In the genomic region with DNA sequence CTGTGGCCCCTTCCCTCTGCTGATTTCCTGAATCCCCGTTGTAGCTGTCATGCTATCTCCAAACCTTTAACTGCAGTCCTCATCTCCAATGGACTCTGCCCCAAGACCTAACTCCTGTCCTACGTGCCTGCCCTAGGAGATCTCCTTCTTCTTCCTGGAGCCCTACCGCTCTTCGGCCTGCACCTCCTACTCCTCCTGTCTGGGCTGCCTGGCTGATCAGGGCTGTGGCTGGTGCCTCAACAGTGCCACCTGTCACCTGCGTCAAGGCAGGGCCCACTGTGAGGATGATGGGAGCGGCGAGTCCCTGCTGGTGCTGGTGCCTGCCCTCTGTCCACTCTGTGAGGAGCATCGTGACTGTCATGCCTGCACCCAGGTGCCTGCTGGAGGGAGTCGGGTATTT, we compare ENCODE assay signal across 38 mouse cellular contexts. TPM values are rescaled to one million over a fixed set of nuclear protein-coding genes. Genes with fewer than 3 reads are reported as not detected.
"Had no signal": no experiment of that assay in that cellular context is flagged by ENCODE, and none has a peak within 500 bp of the region (broad histone marks: within the 10 kb centered on the region; RNA-seq: fewer than 3 reads in every experiment).

No protein-coding gene starts in this region.

- H3K9me3 ChIP-seq: heart, embryonic 10.5 days; heart, embryonic 12.5 days; hindbrain, embryonic 12.5 days; hindbrain, embryonic 15.5 days; limb, embryonic 13.5 days; limb, embryonic 15.5 days; liver, embryonic 12.5 days had no signal

- H3K9ac ChIP-seq: forebrain, postnatal 0 days; heart, embryonic 12.5 days; hindbrain, embryonic 12.5 days; hindbrain, embryonic 15.5 days; limb, embryonic 13.5 days; limb, embryonic 15.5 days; liver, embryonic 12.5 days; liver, embryonic 14.5 days had no signal

- H3K4me3 ChIP-seq: heart, embryonic 10.5 days; heart, embryonic 12.5 days; hindbrain, embryonic 12.5 days; hindbrain, embryonic 15.5 days; layer of hippocampus, adult 2 months; left cerebral cortex, adult 2 months; limb, embryonic 13.5 days; limb, embryonic 15.5 days; liver, embryonic 12.5 days had no signal

- H3K27ac ChIP-seq: heart, embryonic 10.5 days; hindbrain, embryonic 12.5 days; hindbrain, embryonic 15.5 days; hindbrain, postnatal 0 days; layer of hippocampus, adult 2 months; left cerebral cortex, adult 2 months; limb, embryonic 13.5 days; limb, embryonic 15.5 days; liver, embryonic 12.5 days; liver, embryonic 14.5 days had no signal

- H3K4me2 ChIP-seq: heart, embryonic 12.5 days; hindbrain, embryonic 12.5 days; hindbrain, embryonic 15.5 days; limb, embryonic 13.5 days; limb, embryonic 15.5 days; liver, embryonic 12.5 days had no signal

- DNase-seq: forebrain, postnatal 0 days; gastrocnemius, postnatal 25 days; heart, adult 18-20 months; heart, postnatal 14 days; heart, postnatal 36 days; kidney, adult 18-20 months; kidney, adult 8-10 months; kidney, postnatal 10 days; kidney, postnatal 25 days; kidney, postnatal 4 days; left cerebral cortex, postnatal 4 days had no signal

- H3K27me3 ChIP-seq: heart, embryonic 12.5 days; hindbrain, embryonic 12.5 days; hindbrain, embryonic 15.5 days; limb, embryonic 13.5 days; limb, embryonic 15.5 days; liver, embryonic 12.5 days had no signal

- ATAC-seq: forebrain, postnatal 0 days; hindbrain, postnatal 0 days; liver, embryonic 12.5 days had no signal

- H3K4me1 ChIP-seq: heart, embryonic 10.5 days; heart, embryonic 12.5 days; hindbrain, embryonic 15.5 days; limb, embryonic 13.5 days; limb, embryonic 15.5 days; liver, embryonic 12.5 days had no signal

RNA-seq across cellular contexts. Expression of gene Cnfn, which starts 30.2 kb away (rescaled TPM):
- total RNA-seq: forebrain, postnatal 0 days; gastrocnemius, adult 18-20 months; gastrocnemius, adult 8-10 months; gastrocnemius, postnatal 25 days; gastrocnemius, postnatal 4 days; granulocyte monocyte progenitor cell, adult 5-6 weeks; heart, adult 18-20 months; heart, adult 8-10 months; heart, postnatal 14 days; heart, postnatal 36 days; hematopoietic stem cell, adult 5-6 weeks; hindbrain, postnatal 0 days; layer of hippocampus, adult 2 months; layer of hippocampus, postnatal 10 days; layer of hippocampus, postnatal 25 days; left cerebral cortex, adult 2 months; left cerebral cortex, postnatal 25 days; left cerebral cortex, postnatal 4 days; liver, adult 2 months had no signal
- polyA plus RNA-seq: forebrain, postnatal 0 days; heart, embryonic 10.5 days; heart, embryonic 12.5 days; heart, embryonic 14.5 days; hindbrain, embryonic 12.5 days; hindbrain, embryonic 15.5 days; intestine, embryonic 14.5 days; kidney, embryonic 14.5 days; kidney, embryonic 16.5 days; limb, embryonic 11.5 days; liver, adult 2 months; liver, embryonic 12.5 days; liver, embryonic 14.5 days had no signal

RNA-seq across cellular contexts. Expression of gene Tmem145, which starts 33.4 kb away (rescaled TPM):
- total RNA-seq: gastrocnemius, adult 18-20 months; gastrocnemius, adult 8-10 months; gastrocnemius, postnatal 25 days; granulocyte monocyte progenitor cell, adult 5-6 weeks; heart, adult 18-20 months; heart, postnatal 14 days; heart, postnatal 36 days; hematopoietic stem cell, adult 5-6 weeks; liver, adult 2 months had no signal
- polyA plus RNA-seq: liver, adult 2 months; liver, embryonic 14.5 days had no signal

RNA-seq across cellular contexts. Expression of gene Prr19, which starts 38.1 kb away (rescaled TPM):
- total RNA-seq: gastrocnemius, adult 18-20 months; gastrocnemius, adult 8-10 months; gastrocnemius, postnatal 25 days; gastrocnemius, postnatal 4 days; granulocyte monocyte progenitor cell, adult 5-6 weeks; heart, adult 18-20 months; heart, adult 8-10 months; heart, postnatal 14 days; heart, postnatal 36 days; hematopoietic stem cell, adult 5-6 weeks; layer of hippocampus, adult 2 months; layer of hippocampus, postnatal 25 days; left cerebral cortex, postnatal 25 days; liver, adult 2 months had no signal
- polyA plus RNA-seq: heart, embryonic 12.5 days; heart, embryonic 14.5 days; heart, embryonic 16.5 days; liver, adult 2 months had no signal
